Mouse (Mus musculus): ENCODE measurements around the gene Capsl. TPM values are rescaled to one million over a fixed set of nuclear protein-coding genes. Genes with fewer than 3 reads are reported as not detected.
A peak's percentile ranks its signal among the peaks of the same experiment; 100 is the strongest.

Gene Capsl
- polyA plus RNA-seq, 1 experiment from 2014 or later, result 1.7 TPM

DNA sequence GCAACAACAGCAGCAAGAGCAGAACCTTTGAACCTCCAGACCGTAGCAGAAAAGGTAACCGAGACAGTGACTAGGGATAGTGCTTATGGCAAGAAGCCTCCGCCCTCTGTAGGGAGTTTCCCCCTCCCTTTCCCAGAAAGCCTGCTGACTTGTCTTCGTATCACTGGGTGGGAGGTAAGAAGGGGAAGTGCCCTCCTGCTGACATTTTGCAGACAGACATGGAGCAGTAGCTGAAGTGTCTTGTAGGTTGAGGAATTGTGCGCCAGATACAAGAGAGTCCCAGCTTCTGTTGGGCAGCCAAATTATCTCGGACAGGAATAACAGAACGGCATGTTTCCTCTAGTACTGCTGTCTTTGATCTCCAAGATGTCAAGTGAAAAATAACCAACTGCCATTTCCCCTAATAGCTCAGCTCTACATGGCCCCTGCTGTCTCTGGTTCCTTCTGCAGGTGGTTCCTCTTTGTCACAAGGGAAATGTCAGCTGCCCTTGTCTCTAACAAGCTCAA lies 27.7 kb downstream of the Capsl start:
- Histone ChIP-seq H3K27ac (ENCODE audit: low read length) (peak overlapping the region; percentile 28), H3K9me3 (replicated peaks; ENCODE audit: control insufficient read depth, low read length) (no peaks in the 10 kb centered on the region), H3K9ac (ENCODE audit: low read length) (no peak overlapping the region), H3K4me2 (ENCODE audit: low read depth, low read length) (peak overlapping the region; percentile 19), H3K36me3 (ENCODE audit: control insufficient read depth, insufficient read depth) (no peaks in the 10 kb centered on the region), H3K4me3 (ENCODE audit: low read length) (no peak overlapping the region), H3K27me3 (ENCODE audit: control insufficient read depth, insufficient read depth, low read length) (no peaks in the 10 kb centered on the region), H3K4me1 (ENCODE audit: control insufficient read depth, insufficient read depth, low read length) (peaks cover 4% of the 10 kb centered on the region; the same call in 1 of the 2 replicates)
- peak; percentile 60 for ATAC-seq (replicated peaks; ENCODE audit: extremely low read depth, insufficient read depth, low FRiP score)
- 24% methylated on average over 7 of the region's 7 CpGs for WGBS

DNA sequence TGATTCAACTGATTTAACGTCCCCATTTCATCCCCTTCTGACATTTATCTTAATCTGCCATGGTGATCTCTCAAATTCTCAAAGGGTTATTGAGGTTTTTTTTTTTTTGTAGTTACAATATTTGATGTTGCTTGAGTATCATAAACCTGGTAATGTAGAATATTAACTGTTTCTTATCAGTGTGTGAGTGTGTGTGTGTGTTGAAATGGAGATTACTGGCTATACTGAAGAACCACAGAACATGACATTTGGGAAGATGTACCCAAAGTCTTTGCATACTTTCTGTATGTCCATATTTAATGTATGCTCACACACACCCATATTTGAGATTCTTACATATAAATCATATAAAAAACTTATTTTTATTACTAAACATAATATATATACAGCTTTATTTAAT lies 28.2 kb downstream of the Capsl start:
- Histone ChIP-seq H3K4me1 (ENCODE audit: control insufficient read depth, insufficient read depth, low read length) (peaks cover 4% of the 10 kb centered on the region; the same call in 1 of the 2 replicates), H3K36me3 (ENCODE audit: control insufficient read depth, insufficient read depth) (no peaks in the 10 kb centered on the region), H3K4me3 (ENCODE audit: low read length) (no peak overlapping the region), H3K9me3 (replicated peaks; ENCODE audit: control insufficient read depth, low read length) (no peaks in the 10 kb centered on the region; the same call in 1 of the 2 replicates), H3K27ac (ENCODE audit: low read length) (no peak overlapping the region; the same call in 1 of the 2 replicates), H3K27me3 (ENCODE audit: control insufficient read depth, insufficient read depth, low read length) (no peaks in the 10 kb centered on the region), H3K9ac (ENCODE audit: low read length) (no peak overlapping the region), H3K4me2 (ENCODE audit: low read depth, low read length) (peak overlapping the region; percentile 19)
- no peak for ATAC-seq (replicated peaks; ENCODE audit: extremely low read depth, insufficient read depth, low FRiP score)
- WGBS, result 9% methylated on average over 1 of the region's 1 CpGs

DNA sequence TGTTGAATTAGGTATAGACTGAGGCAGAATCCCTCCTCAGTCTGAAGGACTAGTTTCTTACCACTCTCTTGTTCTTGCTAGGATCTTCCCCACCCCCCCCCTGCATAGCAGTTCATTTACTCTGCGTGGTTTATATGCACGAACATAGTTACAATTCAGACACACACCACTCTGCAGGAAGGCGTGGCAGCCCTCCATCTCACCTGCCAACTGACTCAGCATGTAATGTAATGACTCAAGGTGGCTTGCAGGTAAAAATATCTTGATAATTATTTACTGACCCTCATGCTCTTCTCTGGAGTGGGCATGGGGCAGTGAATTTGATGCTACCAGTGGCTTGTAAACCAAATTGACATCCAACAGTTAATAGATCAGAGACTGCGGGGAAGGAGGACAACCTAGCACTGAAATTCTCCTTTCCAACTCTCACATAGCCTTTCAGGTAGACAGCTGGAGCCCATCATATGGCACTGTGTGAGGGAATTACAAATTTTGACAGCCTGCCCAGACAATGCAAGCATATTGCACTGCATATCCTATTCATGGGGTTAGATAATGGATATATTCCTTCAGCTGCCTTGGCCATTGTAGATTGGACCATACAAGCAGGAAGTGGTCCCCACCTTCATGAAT lies 35.3 kb downstream of the Capsl start:
- Histone ChIP-seq H3K27me3 (ENCODE audit: control insufficient read depth, insufficient read depth, low read length) (no peaks in the 10 kb centered on the region), H3K36me3 (ENCODE audit: control insufficient read depth, insufficient read depth) (no peaks in the 10 kb centered on the region), H3K9ac (ENCODE audit: low read length) (no peak overlapping the region), H3K4me3 (ENCODE audit: low read length) (no peak overlapping the region), H3K27ac (ENCODE audit: low read length) (peak overlapping the region; percentile 30), H3K4me1 (ENCODE audit: control insufficient read depth, insufficient read depth, low read length) (peaks cover 3% of the 10 kb centered on the region; the same call in 1 of the 2 replicates), H3K9me3 (replicated peaks; ENCODE audit: control insufficient read depth, low read length) (no peaks in the 10 kb centered on the region; the same call in 1 of the 2 replicates), H3K4me2 (ENCODE audit: low read depth, low read length) (no peak overlapping the region)
- WGBS, result 83% methylated on average over 4 of the region's 4 CpGs
- no peak for ATAC-seq (replicated peaks; ENCODE audit: extremely low read depth, insufficient read depth, low FRiP score)

DNA sequence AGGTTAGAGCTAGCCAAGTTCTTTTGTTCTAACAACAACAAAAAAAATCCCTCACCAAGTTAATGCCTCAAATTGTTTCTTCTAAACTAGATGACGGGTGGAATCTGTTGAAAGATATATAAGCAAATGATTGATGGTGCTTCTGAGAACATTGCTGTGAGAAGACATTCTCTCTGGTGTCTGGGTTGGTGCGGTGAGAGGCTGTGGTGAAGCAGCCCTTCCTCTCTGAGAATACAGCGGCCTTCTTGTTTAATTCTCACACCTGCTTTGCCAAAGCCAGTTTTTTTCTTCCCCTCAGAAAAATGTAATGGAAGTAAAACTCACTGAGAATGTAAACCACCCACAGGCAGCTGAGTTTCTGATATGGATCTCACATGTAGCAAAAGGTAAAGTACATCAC lies 36.3 kb downstream of the Capsl start:
- no peak overlapping the region for H3K4me2 ChIP-seq (ENCODE audit: low read depth, low read length)
- no peak overlapping the region for H3K9ac ChIP-seq (ENCODE audit: low read length)
- H3K4me3 ChIP-seq (ENCODE audit: low read length), result no peak overlapping the region
- no peaks in the 10 kb centered on the region for H3K36me3 ChIP-seq (ENCODE audit: control insufficient read depth, insufficient read depth)
- H3K27me3 ChIP-seq (ENCODE audit: control insufficient read depth, insufficient read depth, low read length), result no peaks in the 10 kb centered on the region
- H3K9me3 ChIP-seq (replicated peaks; ENCODE audit: control insufficient read depth, low read length), result no peaks in the 10 kb centered on the region; the same call in 1 of the 2 replicates
- 51% methylated on average over 3 of the region's 3 CpGs for WGBS
- ATAC-seq (replicated peaks; ENCODE audit: extremely low read depth, insufficient read depth, low FRiP score), result no peak
- H3K27ac ChIP-seq (ENCODE audit: low read length), result no peak overlapping the region
- H3K4me1 ChIP-seq (ENCODE audit: control insufficient read depth, insufficient read depth, low read length), result peaks cover 3% of the 10 kb centered on the region; the same call in 1 of the 2 replicates

DNA sequence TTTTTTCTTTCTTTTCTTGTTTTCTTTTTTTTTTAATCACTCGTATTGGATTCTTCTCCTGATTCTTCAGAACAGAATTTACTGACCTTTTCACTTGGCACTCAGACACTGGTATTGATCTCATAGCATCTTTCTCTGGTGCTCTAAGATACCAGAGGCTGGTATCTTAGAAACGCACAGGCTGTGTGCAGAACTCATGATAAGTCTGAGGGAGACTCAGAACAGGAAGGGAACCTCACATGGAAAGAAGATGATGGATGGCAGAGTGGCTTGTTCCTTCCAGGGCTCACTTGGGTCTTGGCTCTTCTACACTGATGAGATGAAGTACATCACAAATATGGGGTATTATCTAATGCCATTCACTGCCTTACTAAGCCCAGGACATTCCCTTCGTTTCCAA lies 36.8 kb downstream of the Capsl start:
- H3K4me1 ChIP-seq (ENCODE audit: control insufficient read depth, insufficient read depth, low read length), result peaks cover 3% of the 10 kb centered on the region; the same call in 1 of the 2 replicates
- H3K4me2 ChIP-seq (ENCODE audit: low read depth, low read length), result no peak overlapping the region
- no peak overlapping the region for H3K4me3 ChIP-seq (ENCODE audit: low read length)
- 50% methylated on average over 3 of the region's 3 CpGs for WGBS
- H3K36me3 ChIP-seq (ENCODE audit: control insufficient read depth, insufficient read depth), result no peaks in the 10 kb centered on the region
- H3K9ac ChIP-seq (ENCODE audit: low read length), result no peak overlapping the region
- H3K9me3 ChIP-seq (replicated peaks; ENCODE audit: control insufficient read depth, low read length), result no peaks in the 10 kb centered on the region; the same call in 1 of the 2 replicates
- H3K27me3 ChIP-seq (ENCODE audit: control insufficient read depth, insufficient read depth, low read length), result no peaks in the 10 kb centered on the region
- peak overlapping the region; percentile 48; the same call in 1 of the 2 replicates for H3K27ac ChIP-seq (ENCODE audit: low read length)
- no peak for ATAC-seq (replicated peaks; ENCODE audit: extremely low read depth, insufficient read depth, low FRiP score)

DNA sequence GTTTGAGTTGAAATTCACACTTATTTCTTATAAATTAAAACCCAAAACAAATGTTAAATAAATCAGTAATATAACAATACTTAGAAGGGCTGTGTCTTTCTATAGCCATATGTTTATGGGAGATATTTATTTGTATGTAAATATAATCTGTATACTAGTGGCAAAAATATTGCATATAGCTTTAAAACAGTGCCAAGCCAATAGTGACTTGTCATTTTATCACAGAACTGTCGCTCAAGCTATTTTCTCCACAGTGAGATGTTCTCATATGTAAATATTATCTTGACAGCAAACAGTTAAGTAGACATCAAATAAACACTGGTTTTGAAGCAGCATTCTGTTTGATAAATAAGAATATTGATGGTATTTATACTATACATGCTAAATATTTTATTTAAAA lies 37.4 kb downstream of the Capsl start:
- H3K4me2 ChIP-seq (ENCODE audit: low read depth, low read length), result no peak overlapping the region
- no peak overlapping the region for H3K27ac ChIP-seq (ENCODE audit: low read length)
- H3K4me3 ChIP-seq (ENCODE audit: low read length), result no peak overlapping the region
- H3K36me3 ChIP-seq (ENCODE audit: control insufficient read depth, insufficient read depth), result no peaks in the 10 kb centered on the region
- H3K9me3 ChIP-seq (replicated peaks; ENCODE audit: control insufficient read depth, low read length), result no peaks in the 10 kb centered on the region; the same call in 1 of the 2 replicates
- H3K27me3 ChIP-seq (ENCODE audit: control insufficient read depth, insufficient read depth, low read length), result no peaks in the 10 kb centered on the region
- WGBS, result 75% methylated on average over 1 of the region's 1 CpGs
- H3K4me1 ChIP-seq (ENCODE audit: control insufficient read depth, insufficient read depth, low read length), result peaks cover 3% of the 10 kb centered on the region; the same call in 1 of the 2 replicates
- ATAC-seq (replicated peaks; ENCODE audit: extremely low read depth, insufficient read depth, low FRiP score), result no peak
- H3K9ac ChIP-seq (ENCODE audit: low read length), result no peak overlapping the region

DNA sequence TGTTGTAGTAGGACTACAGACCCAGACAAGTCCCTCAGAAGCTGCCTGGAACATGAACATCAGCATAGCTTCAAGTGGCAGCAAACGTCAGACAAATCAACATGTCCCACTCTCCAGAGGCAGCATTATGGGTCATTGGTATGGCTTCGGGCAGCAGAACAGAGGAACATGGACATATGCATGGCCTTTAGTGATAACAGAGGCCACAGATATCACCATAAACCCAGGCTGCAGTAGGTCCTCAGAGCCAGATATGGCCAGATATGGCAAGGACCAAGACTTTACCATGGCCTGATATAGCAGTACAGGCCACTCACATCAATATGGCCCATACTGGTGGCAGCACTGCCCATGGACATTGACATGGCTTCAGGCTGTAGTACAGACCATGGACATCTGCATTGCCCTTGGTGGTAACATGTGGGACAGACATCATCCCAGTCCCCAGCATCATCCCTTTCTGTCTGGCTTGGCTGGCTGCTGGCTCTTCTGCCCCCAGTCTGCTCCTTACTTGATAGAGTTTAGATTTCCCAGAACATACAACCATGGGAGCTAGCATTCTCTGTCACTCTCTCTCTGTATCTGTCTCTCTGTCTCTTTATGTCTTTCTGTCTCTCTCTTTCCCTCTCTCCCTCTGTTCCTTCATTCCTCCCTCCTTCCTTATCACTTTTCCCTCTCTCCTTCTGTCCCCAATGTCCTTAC lies 53.7 kb downstream of the Capsl start:
- Histone ChIP-seq H3K4me2 (ENCODE audit: low read depth, low read length) (no peak overlapping the region), H3K9ac (ENCODE audit: low read length) (no peak overlapping the region), H3K4me1 (ENCODE audit: control insufficient read depth, insufficient read depth, low read length) (no peaks in the 10 kb centered on the region), H3K36me3 (ENCODE audit: control insufficient read depth, insufficient read depth) (no peaks in the 10 kb centered on the region), H3K27ac (ENCODE audit: low read length) (no peak overlapping the region), H3K27me3 (ENCODE audit: control insufficient read depth, insufficient read depth, low read length) (no peaks in the 10 kb centered on the region), H3K4me3 (ENCODE audit: low read length) (no peak overlapping the region), H3K9me3 (replicated peaks; ENCODE audit: control insufficient read depth, low read length) (no peaks in the 10 kb centered on the region)
- 73% methylated on average over 2 of the region's 2 CpGs for WGBS
- ATAC-seq (replicated peaks; ENCODE audit: extremely low read depth, insufficient read depth, low FRiP score), result no peak

DNA sequence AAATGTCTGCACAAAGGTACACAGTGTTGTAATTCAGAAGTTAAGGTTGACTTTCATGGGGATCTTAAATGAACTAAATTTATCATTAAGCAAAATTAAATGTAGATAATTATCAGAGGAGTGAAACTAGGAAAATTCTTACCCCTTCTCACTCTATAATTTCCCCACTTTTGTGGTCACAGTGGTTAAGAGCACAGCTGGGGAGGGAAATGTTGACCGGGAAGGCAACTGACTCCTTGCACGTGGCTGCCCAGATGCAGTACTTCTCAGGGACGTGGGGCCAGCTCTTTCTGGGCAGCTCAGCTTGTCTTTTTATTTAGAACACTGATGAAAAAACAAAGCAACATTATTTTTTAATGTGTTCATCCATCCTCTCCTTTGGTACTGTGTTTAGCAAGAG lies 56.2 kb downstream of the Capsl start:
- no peak overlapping the region for H3K4me2 ChIP-seq (ENCODE audit: low read depth, low read length)
- no peak overlapping the region for H3K4me3 ChIP-seq (ENCODE audit: low read length)
- 65% methylated on average over 3 of the region's 3 CpGs for WGBS
- no peak overlapping the region for H3K9ac ChIP-seq (ENCODE audit: low read length)
- H3K36me3 ChIP-seq (ENCODE audit: control insufficient read depth, insufficient read depth), result no peaks in the 10 kb centered on the region
- no peak for ATAC-seq (replicated peaks; ENCODE audit: extremely low read depth, insufficient read depth, low FRiP score)
- H3K4me1 ChIP-seq (ENCODE audit: control insufficient read depth, insufficient read depth, low read length), result no peaks in the 10 kb centered on the region
- no peaks in the 10 kb centered on the region for H3K9me3 ChIP-seq (replicated peaks; ENCODE audit: control insufficient read depth, low read length)
- H3K27me3 ChIP-seq (ENCODE audit: control insufficient read depth, insufficient read depth, low read length), result no peaks in the 10 kb centered on the region
- no peak overlapping the region for H3K27ac ChIP-seq (ENCODE audit: low read length)

All from heart, embryonic 16.5 days (tissue).